Mouse (Mus musculus): ENCODE measurements around the gene Eps15. TPM values are rescaled to one million over a fixed set of nuclear protein-coding genes. Genes with fewer than 3 reads are reported as not detected.

Gene Eps15
- polyA plus RNA-seq, 1 experiment, result 39.4 TPM

DNA sequence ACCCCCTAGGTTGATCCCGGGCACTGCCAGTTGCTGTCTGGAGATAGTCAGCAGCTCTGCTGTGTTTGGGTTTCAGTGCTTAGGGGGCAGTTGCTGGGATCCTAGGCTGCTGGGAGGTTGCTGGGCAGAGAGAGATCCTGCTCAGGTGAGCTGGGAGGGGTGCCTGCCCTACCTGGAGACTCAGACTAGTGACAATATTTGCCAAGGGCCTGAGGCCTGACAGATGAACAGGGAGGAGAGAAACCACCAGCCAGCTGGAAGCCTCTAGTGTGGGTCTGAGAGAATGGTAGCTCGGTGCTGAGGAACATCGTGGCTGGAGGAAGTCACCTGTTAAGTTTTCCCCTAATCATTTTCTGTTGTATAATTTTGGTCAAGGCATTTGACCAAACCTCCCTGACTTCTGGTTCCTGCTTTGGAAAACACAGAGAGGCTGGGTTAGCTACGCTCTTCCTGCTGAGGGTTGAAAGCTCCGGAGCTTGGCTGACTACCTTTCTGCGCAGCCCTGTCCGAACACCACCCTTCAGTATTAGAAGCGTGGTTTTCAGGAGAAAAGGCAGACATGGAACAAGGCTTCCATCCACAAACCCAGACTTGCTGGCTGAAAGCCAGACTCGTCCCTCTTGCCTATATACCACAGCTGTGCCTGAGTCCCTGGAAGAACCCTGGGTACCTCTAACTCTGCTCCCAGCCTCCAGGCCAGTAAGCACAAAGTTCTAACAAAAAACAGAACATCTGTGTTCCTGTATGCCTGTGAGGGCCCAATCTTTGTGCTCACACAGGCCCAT is 127.8 kb downstream of the Eps15 start:
- Histone ChIP-seq H3K4me1 (ENCODE audit: control insufficient read depth, insufficient read depth, low read length) (peaks cover 12% of the 10 kb centered on the region), H3K36me3 (ENCODE audit: control insufficient read depth, insufficient read depth, low read length) (no peaks in the 10 kb centered on the region), H3K27me3 (ENCODE audit: control insufficient read depth, insufficient read depth, low read length) (no peaks in the 10 kb centered on the region), H3K27ac (ENCODE audit: control insufficient read depth, insufficient read depth, low read depth, low read length) (no peak overlapping the region), H3K4me3 (ENCODE audit: control insufficient read depth, low read depth, low read length) (no peak overlapping the region)
- no peak for TF ChIP-seq POLR2A (IDR thresholded peaks at IDR 0.05; ENCODE audit: control insufficient read depth, low read depth, low read length)
- TF ChIP-seq CTCF (IDR thresholded peaks at IDR 0.05; ENCODE audit: control insufficient read depth, insufficient read depth, insufficient replicate concordance, low read depth, low read length), result no peak

DNA sequence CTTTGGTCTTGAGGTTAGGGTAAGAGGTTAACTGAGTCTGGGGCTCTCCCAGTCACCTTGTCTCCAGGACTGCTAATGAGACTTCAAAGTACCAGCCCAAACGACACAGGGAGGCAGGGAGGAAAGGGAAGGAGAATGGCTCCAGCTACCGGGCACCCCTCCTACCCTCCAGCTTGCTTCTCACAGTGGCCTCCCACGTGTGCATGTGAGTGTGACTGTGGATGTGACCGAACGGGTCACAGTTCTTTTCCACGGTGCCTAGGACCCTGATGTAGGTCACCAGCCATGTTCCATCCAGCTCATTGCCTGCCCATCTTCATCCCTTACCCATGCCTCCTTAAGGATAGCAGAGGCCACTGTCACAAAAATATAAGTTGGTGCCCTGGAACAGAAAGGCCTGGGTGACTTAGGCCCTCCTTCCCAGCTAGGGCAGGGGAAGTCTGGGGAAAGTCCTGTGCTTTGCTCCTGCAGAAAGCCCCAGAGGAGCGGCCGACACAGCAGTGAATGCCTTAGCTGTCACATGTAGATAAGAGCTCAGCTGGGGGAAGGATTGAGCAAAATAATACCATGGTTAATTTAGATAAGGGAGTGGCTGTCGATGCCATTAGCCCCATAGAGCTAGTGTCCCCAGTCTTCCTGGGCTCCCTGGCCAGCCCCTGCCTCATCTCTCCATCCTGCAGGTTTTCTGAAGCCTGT is 130.8 kb downstream of the Eps15 start:
- no peaks in the 10 kb centered on the region for H3K27me3 ChIP-seq (ENCODE audit: control insufficient read depth, insufficient read depth, low read length)
- peaks cover 12% of the 10 kb centered on the region for H3K4me1 ChIP-seq (ENCODE audit: control insufficient read depth, insufficient read depth, low read length)
- TF ChIP-seq POLR2A (IDR thresholded peaks at IDR 0.05; ENCODE audit: control insufficient read depth, low read depth, low read length) (no peak), CTCF (IDR thresholded peaks at IDR 0.05; ENCODE audit: control insufficient read depth, insufficient read depth, insufficient replicate concordance, low read depth, low read length) (no peak)
- no peak overlapping the region for H3K27ac ChIP-seq (ENCODE audit: control insufficient read depth, insufficient read depth, low read depth, low read length)
- H3K4me3 ChIP-seq (ENCODE audit: control insufficient read depth, low read depth, low read length), result no peak overlapping the region
- no peaks in the 10 kb centered on the region for H3K36me3 ChIP-seq (ENCODE audit: control insufficient read depth, insufficient read depth, low read length)

GRCm38 (mm10) chr4:109411377-109411967 is 131.4 kb downstream of the Eps15 start:
- H3K4me1 ChIP-seq (ENCODE audit: control insufficient read depth, insufficient read depth, low read length), result peaks cover 8% of the 10 kb centered on the region
- H3K27me3 ChIP-seq (ENCODE audit: control insufficient read depth, insufficient read depth, low read length), result no peaks in the 10 kb centered on the region
- no peak overlapping the region for H3K27ac ChIP-seq (ENCODE audit: control insufficient read depth, insufficient read depth, low read depth, low read length)
- no peak for TF ChIP-seq POLR2A (IDR thresholded peaks at IDR 0.05; ENCODE audit: control insufficient read depth, low read depth, low read length)
- no peaks in the 10 kb centered on the region for H3K36me3 ChIP-seq (ENCODE audit: control insufficient read depth, insufficient read depth, low read length)
- no peak overlapping the region for H3K4me3 ChIP-seq (ENCODE audit: control insufficient read depth, low read depth, low read length)

- Histone ChIP-seq H3K36me3 (ENCODE audit: control insufficient read depth, insufficient read depth, low read length) (no peaks in the 10 kb centered on the region), H3K4me1 (ENCODE audit: control insufficient read depth, insufficient read depth, low read length) (peaks cover 3% of the 10 kb centered on the region), H3K27ac (ENCODE audit: control insufficient read depth, insufficient read depth, low read depth, low read length) (no peak overlapping the region), H3K4me3 (ENCODE audit: control insufficient read depth, low read depth, low read length) (no peak overlapping the region), H3K27me3 (ENCODE audit: control insufficient read depth, insufficient read depth, low read length) (no peaks in the 10 kb centered on the region)
- no peak for TF ChIP-seq POLR2A (IDR thresholded peaks at IDR 0.05; ENCODE audit: control insufficient read depth, low read depth, low read length)
- TF ChIP-seq CTCF (IDR thresholded peaks at IDR 0.05; ENCODE audit: control insufficient read depth, insufficient read depth, insufficient replicate concordance, low read depth, low read length), result no peak
Measured at GRCm38 (mm10) chr4:109412233-109412632, 132.2 kb downstream of the Eps15 start.

DNA sequence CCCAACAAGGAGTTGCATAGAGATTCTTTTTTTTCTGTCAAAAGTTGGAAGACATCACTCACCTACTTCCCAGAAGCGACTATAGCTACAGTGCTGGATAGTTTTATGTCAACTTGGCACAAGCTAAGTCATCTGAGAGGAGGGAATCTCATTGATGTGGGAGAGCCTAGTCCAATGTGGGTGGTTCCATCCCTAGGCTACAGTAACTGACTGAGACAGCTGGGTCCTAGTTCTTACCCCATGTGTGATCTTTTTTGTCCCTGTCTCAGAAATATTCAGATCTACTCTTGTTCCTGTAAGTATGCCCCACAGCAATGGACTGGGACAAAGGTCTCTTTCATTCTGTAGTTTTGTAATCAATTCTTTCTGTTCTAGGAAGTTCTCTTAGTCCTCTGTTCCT is 137.9 kb downstream of the Eps15 start:
- TF ChIP-seq POLR2A (IDR thresholded peaks at IDR 0.05; ENCODE audit: control insufficient read depth, low read depth, low read length) (no peak), CTCF (IDR thresholded peaks at IDR 0.05; ENCODE audit: control insufficient read depth, insufficient read depth, insufficient replicate concordance, low read depth, low read length) (no peak)
- Histone ChIP-seq H3K36me3 (ENCODE audit: control insufficient read depth, insufficient read depth, low read length) (no peaks in the 10 kb centered on the region), H3K4me3 (ENCODE audit: control insufficient read depth, low read depth, low read length) (0 out of 2 replicates have a peak overlapping the region, but pooled peaks have one; percentile 36), H3K27me3 (ENCODE audit: control insufficient read depth, insufficient read depth, low read length) (no peaks in the 10 kb centered on the region), H3K4me1 (ENCODE audit: control insufficient read depth, insufficient read depth, low read length) (no peaks in the 10 kb centered on the region; the same call in 1 of the 2 replicates), H3K27ac (ENCODE audit: control insufficient read depth, insufficient read depth, low read depth, low read length) (no peak overlapping the region)

- H3K4me1 ChIP-seq (ENCODE audit: control insufficient read depth, insufficient read depth, low read length), result no peaks in the 10 kb centered on the region; the same call in 1 of the 2 replicates
- H3K4me3 ChIP-seq (ENCODE audit: control insufficient read depth, low read depth, low read length), result peak overlapping the region; percentile 32
- TF ChIP-seq CTCF (IDR thresholded peaks at IDR 0.05; ENCODE audit: control insufficient read depth, insufficient read depth, insufficient replicate concordance, low read depth, low read length), result no peak
- no peak for TF ChIP-seq POLR2A (IDR thresholded peaks at IDR 0.05; ENCODE audit: control insufficient read depth, low read depth, low read length)
- H3K27me3 ChIP-seq (ENCODE audit: control insufficient read depth, insufficient read depth, low read length), result no peaks in the 10 kb centered on the region
- no peak overlapping the region for H3K27ac ChIP-seq (ENCODE audit: control insufficient read depth, insufficient read depth, low read depth, low read length)
- no peaks in the 10 kb centered on the region for H3K36me3 ChIP-seq (ENCODE audit: control insufficient read depth, insufficient read depth, low read length)
Measured at GRCm38 (mm10) chr4:109419017-109419416, 138.9 kb downstream of the Eps15 start.

- H3K4me1 ChIP-seq (ENCODE audit: control insufficient read depth, insufficient read depth, low read length), result no peaks in the 10 kb centered on the region; the same call in 1 of the 2 replicates
- peak overlapping the region; percentile 14; the same call in 1 of the 2 replicates for H3K4me3 ChIP-seq (ENCODE audit: control insufficient read depth, low read depth, low read length)
- no peaks in the 10 kb centered on the region for H3K27me3 ChIP-seq (ENCODE audit: control insufficient read depth, insufficient read depth, low read length)
- no peaks in the 10 kb centered on the region for H3K36me3 ChIP-seq (ENCODE audit: control insufficient read depth, insufficient read depth, low read length)
- TF ChIP-seq CTCF (IDR thresholded peaks at IDR 0.05; ENCODE audit: control insufficient read depth, insufficient read depth, insufficient replicate concordance, low read depth, low read length), result no peak
- no peak for TF ChIP-seq POLR2A (IDR thresholded peaks at IDR 0.05; ENCODE audit: control insufficient read depth, low read depth, low read length)
- H3K27ac ChIP-seq (ENCODE audit: control insufficient read depth, insufficient read depth, low read depth, low read length), result no peak overlapping the region
Measured at GRCm38 (mm10) chr4:109419563-109419962, 139.5 kb downstream of the Eps15 start.

Measured in testis, adult 2 months (tissue).